Mouse (Mus musculus) left cerebral cortex, postnatal 25 days (tissue): ENCODE measurements around the gene Syde1. TPM values are rescaled to one million over a fixed set of nuclear protein-coding genes. Genes with fewer than 3 reads are reported as not detected.

Source experiments
- DNase-seq, 2 experiments: peaks; one replicate each; pipeline ENCODE4 v3.0.0; 2022; ENCODE audit warnings: low spot score in 2 of 2, mixed read lengths in 1 of 2
- intact Hi-C: fragments of 180-260 bp; cut with DNase I; formaldehyde crosslinking; loops from one replicate; pipeline ENCODE4 v1.15.1; 2025
- total RNA-seq, 2 experiments: library from RNA; stranded (reverse); gene quantifications; 2 replicates each; pipeline ENCODE4 v1.2.3; 2021

The Syde1 gene
- total RNA-seq, 2 experiments from 2014 or later = 5.2 to 5.4 TPM

DNA sequence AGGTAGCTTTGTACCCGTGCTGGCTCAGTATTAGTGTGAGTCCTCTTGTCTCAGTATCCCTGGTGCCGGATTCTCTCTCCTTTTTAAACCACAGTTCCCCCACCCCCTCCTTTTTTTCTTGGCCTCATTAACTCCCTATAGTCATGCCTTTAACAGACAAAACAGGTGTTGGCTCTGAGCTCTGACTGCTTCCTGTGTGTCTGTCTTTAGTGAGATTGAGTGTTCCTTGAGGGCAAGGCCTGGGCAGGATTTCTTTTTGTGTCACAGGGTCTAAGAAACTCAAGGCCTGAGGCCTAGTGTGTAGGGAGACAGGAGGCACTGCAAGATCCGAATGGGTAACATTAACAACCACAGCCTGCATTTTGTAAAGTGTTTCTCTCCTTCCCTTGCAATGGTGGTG, 13.6 kb downstream of the Syde1 start:
- intact Hi-C loops = loop anchor here (10.0 kb wide), 1 partner anchor 333 kb away; the partner anchor contains the start of gene Trappc10
- DNase-seq = no peak

DNA sequence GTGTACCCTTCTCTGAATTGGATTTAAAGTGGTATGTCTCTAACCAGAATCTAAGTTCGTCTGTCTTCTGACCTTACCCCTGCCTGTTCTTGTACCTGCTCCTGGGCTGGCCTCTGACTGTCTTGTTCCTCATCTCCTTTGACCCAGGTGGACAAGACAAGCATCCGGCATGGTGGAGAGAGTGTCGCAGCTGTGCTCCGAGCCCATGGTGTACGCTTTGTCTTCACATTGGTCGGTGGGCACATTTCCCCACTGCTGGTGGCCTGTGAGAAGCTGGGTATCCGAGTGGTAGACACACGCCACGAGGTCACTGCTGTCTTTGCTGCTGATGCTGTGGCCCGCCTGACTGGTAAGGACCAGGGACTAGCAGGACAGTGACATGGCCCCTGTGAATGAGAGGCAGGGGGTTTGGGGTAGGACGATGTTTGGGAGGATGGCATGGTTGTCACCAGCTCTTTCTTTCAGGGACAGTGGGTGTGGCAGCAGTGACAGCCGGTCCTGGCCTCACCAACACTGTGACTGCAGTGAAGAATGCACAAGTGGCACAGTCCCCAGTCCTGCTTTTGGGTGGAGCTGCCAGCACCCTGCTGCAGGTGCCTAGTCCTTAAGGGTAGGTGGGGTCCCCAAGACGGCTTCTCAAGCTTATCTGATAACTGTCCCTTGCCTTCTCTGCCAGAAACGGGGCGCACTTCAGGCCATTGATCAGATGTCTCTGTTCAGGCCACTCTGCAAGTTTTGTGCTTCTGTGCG, 15.2 kb downstream of the Syde1 start:
- intact Hi-C loops = loop anchor here (10.0 kb wide), 1 partner anchor 332 kb away; the partner anchor contains the start of gene Trappc10
- DNase-seq = no peak

DNA sequence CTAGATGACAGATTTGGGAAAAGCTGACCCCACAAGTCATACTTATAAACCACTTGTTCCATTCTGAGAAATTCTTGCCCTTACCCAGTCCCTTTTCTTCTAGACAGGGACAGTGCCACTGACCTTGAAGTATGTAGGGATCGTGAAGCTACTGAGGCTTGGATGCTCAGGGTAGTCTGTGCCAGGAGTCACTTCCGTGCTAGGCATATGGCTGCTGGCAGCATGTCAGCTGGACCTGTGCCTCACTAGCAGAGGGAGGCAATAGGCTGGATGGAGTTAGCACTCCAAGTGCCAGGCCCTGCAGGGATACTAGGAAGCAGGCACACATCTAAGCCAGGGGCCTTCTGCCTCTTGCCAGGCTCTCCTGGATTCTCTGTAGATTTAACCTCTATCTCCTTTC, 16.1 kb downstream of the Syde1 start:
- intact Hi-C loops = loop anchor here (10.0 kb wide), 1 partner anchor 331 kb away; the partner anchor contains the start of gene Trappc10
- DNase-seq = peak in 1 of 2 experiments; percentile 28

DNA sequence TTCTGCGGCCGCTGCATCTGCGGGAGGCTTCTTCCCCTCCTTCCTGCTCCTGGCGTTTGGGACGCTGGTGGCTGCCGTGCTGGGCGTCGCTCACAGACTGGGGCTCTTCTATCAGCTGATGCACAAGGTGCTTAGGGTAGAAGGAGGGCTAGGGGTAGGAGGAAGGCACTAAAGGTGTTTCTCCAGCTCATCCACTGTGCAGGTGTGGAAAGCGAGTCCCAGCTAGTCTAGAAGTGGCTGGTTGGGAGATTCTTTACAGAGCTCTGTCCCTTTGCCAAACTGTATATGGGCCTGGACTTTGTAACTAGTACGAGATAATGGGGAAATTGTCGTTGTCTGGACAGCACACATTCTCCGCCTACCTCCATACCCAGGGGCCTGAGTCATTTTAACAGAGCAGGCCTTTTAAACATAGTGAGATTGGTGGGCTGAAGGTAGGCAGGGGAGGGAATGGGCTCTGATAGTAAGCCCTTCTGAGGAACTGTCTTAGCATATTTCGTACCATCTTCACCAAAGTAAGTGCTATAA, 16.6 kb downstream of the Syde1 start:
- intact Hi-C loops = loop anchor here (10.0 kb wide), 1 partner anchor 330 kb away; the partner anchor contains the start of gene Trappc10
- DNase-seq = no peak

DNA sequence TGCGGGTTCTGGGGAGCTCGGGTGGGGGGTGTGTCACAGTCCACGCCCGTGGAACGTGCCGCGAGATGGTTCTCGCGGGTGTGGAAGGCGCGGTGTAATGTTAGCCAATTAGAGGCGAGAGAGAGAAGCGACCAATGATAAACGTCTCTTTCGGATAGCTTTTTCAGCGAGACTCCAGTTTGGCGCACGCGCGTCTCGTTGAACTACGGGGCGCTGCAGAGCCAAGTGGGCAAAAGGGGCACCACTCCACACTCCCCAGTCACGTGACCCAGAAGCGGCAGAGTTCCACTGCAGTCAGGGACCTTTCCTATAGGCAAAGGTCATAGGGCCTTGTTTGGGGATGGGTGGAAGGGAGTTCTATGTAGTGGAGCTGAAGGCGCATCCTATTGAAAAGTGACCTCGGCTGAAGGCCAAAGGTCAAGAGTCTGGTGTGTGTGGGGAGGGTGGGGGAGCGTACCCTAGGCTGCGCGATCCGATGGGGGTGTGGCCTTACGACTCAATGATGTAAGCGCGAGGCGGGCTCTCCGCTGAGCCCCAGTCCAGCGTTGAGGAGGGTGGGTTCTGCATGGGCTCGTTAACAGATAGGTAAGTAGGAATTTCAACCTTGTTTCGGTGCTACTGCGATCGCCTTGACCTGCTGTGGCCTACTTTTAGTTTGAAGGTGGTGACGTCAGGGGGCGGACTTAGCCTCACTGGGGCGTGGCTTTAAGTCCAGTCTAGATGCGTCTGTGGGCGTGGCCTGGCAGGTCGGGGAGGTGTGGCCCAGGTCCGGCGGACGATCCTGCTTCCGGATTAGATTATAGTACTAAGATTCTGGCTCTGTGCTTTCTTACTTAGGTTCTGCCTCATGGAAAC, 17.3 kb downstream of the Syde1 start, which contains the start of gene Ilvbl:
Gene Ilvbl, plus strand, starts transcription at position 97 of the 855 bp plus-strand sequence.
- DNase-seq = peak; percentile 93 to 96
- intact Hi-C loops = loop anchor here (5.0 to 10.0 kb wide), 2 partner anchors 112 to 330 kb away; partner anchors contain the start of genes Pdxk and Trappc10

DNA sequence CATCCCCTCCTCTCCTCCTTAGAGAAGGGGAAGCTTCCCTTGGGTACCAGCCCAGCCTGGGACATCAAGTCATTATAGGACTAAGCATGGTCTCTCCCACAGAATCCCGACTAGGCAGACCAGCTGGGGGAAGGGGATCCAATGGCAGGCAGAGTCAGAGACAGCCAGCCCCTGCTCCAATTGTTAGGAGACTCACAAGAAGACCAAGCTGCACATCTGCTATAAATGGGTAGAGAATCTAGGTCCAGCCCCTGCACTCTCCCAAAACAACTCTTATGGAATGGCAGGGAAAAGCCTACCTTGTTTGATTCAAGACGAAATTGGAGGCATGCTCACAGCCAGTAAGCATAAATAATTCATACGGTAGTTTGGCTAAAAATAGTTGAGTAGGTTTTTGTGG, 18.5 kb downstream of the Syde1 start:
- intact Hi-C loops = loop anchor here (5.0 to 10.0 kb wide), 2 partner anchors 111 to 328 kb away; partner anchors contain the start of genes Pdxk and Trappc10
- DNase-seq = peak in 1 of 2 experiments; percentile 65

DNA sequence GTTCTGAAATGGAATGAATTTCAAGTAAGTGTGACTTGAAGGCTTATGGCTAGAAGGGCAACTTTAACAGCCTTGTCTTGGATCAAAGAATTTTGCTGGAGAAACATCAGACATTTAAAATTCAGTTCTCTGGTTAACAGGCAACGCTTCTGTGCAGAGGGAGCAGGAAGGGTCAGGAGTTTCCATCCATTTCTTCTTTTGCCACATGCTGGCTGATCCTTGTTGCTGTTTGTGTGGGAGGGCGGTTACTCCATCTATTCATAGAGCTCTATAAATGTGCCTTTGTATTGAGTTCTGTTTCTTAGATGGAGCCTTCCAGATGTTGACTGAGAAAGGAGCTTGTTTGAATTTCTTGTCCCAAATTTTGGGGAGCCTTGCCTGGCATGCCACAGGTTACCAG, 20.9 kb downstream of the Syde1 start:
- DNase-seq = no peak
- intact Hi-C loops = loop anchor here (5.0 to 10.0 kb wide), 2 partner anchors 109 to 326 kb away; partner anchors contain the start of genes Pdxk and Trappc10

DNA sequence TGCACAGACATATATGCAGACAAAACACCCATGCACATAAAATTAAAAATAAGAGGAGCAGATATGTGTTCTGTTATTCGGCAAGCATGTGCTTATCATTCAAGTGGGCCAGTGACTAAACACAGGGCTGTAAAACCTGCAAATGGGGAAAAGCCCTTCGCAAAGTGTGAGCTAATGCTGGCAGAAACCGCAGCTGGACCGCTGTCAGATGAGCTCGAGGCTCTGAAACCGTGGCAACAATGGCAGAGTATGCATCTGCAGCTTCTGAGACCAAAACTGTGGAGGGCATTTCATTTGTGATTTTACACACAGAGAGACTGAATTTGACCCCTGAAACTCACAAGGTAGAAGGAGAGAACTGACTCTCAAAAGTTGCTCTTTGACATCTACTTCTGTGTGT, 21.3 kb downstream of the Syde1 start:
- intact Hi-C loops = loop anchor here (5.0 to 10.0 kb wide), 2 partner anchors 108 to 326 kb away; partner anchors contain the start of genes Pdxk and Trappc10
- DNase-seq = no peak

DNA sequence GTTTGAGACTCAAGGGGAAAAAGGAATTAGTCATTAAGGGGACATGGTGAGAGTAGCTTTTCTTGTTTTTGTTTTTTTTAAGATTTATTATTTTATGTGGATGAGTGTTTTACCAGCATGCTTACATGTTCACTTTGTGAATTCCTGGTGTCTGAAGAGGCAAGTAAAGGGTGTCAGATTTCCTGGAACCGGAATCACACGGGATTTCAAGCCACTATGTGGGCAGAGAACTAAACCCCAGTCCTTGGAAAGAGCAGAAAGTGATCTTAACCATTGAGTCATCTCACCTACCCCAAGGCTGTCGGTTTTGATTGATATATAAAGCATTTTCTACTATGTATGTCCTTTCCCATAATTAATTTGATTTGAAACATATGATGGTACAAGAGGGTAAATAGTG, 22.1 kb downstream of the Syde1 start:
- DNase-seq = no peak
- intact Hi-C loops = loop anchor here (5.0 to 10.0 kb wide), 2 partner anchors 107 to 325 kb away; partner anchors contain the start of genes Pdxk and Trappc10

DNA sequence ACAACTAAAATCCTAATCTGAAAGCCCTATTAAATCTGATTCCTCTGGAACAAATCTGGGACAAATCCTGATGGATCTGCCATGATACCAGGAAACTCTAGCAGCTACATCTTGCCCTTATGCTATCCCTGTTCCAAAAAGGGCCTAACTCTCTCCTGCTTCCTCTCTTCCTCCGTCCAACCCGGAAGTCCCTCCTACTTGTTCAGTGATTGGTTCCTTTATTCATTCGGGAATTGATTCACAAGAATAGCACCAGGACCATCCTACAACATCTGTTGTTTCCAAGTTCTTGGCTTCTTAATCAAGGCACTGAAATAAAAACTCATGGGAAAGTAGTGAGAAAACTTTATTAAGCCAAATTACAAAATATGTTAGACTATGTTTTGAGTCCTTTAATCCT, 22.6 kb downstream of the Syde1 start:
- intact Hi-C loops = no loop called here

DNA sequence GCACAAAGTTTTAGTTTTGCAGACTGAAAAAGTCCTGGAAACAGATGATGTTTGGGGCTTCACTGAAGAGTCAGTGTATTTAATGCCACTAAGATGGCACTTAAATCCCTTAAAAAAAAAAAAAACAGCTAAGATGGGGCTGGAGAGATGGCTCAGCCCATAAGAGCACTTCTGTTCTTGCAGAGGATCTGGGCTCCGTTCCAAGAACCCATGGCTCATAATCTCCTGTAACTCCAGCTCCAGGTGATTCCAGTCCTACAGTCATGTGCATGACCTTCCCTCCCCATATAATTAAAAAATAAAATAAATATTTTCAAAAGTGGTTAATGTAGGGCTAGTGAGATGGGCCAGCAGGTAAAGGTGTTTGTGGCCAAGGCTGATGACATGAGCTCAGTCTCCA, 26.7 kb downstream of the Syde1 start:
- no peak for DNase-seq
- intact Hi-C loops = no loop called here

More for the DNA sequence above, 22.6 kb downstream of the Syde1 start:
- no peak for DNase-seq

DNA sequence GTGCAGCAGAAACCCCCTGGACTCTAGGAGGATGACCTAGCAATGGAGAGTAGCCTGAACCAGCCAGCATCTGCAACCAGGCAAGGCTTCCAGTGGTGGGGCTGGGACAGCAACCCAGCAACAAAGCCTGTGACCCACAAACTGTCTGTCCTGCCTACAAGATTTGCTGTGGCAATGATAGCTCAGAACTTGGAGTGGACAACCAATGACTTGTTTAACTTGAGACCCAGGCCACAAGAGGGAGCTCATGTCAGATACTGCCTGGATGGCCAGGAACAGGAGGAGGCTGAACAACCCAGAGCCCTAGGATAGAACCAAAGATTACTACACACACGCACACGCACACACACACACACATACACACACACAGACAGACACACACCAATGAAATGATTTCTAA, 50.8 kb downstream of the Syde1 start:
- intact Hi-C loops = loop anchor here (5.0 kb wide), 1 partner anchor 66 kb away; no protein-coding TSS in a partner anchor
- peak in 1 of 2 experiments; percentile 10 for DNase-seq

Other genes with a start within 250 kb of the Syde1 start
- gene Agpat3, start 239.5 kb downstream of the Syde1 start, total RNA-seq = 100 to 1,000 TPM; 258 to 277 TPM
- gene Rrp1, start 178.9 kb downstream of the Syde1 start, total RNA-seq = 100 to 1,000 TPM; 349 to 350 TPM
- 10 to 100 TPM; 39.5 to 42.4 TPM for gene Cstb, start 166.3 kb downstream of the Syde1 start, total RNA-seq
- 100 to 1,000 TPM; 109 to 122 TPM for gene Pdxk, start 127.0 kb downstream of the Syde1 start, total RNA-seq
- gene Olfr1358, start 74.5 kb downstream of the Syde1 start, total RNA-seq = not detected
- gene Ilvbl, start 17.6 kb downstream of the Syde1 start, total RNA-seq = 10 to 100 TPM; 21.5 to 27.9 TPM
- gene Olfr1357, start 26.1 kb upstream of the Syde1 start, total RNA-seq = not detected
- not detected for gene Casp14, start 126.3 kb upstream of the Syde1 start, total RNA-seq
- gene Ccdc105, start 161.1 kb upstream of the Syde1 start, total RNA-seq = under 1 TPM; 0.41 to 0.57 TPM
- gene Slc1a6, start 188.5 kb upstream of the Syde1 start, total RNA-seq = 10 to 100 TPM; 10.8 to 12.5 TPM